Mouse (Mus musculus): ENCODE measurements around the gene Cdh1.

- no peak for TF ChIP-seq CTCF (IDR thresholded peaks at IDR 0.05; ENCODE audit: low read depth)
- no peak for TF ChIP-seq EP300 (IDR thresholded peaks at IDR 0.05; ENCODE audit: low read depth)
Measured at GRCm38 (mm10) chr8:106646731-106647130, 43.6 kb downstream of the Cdh1 start.
